Mouse (Mus musculus) C2C12 (cell line): ENCODE measurements around the gene Rps12. TPM values are rescaled to one million over a fixed set of nuclear protein-coding genes. Genes with fewer than 3 reads are reported as not detected.
A peak's percentile ranks its signal among the peaks of the same experiment; 100 is the strongest.
"Not testable (repeated sequence)": the region's sequence is repeated elsewhere in the genome, so short reads cannot be mapped to it uniquely, and the experiment has no call there.

Experiments
- H3K27me3 ChIP-seq: one replicate; pipeline ENCODE4 v1.6.1; 2011; ENCODE audit not compliant: control insufficient read depth, insufficient read depth, insufficient read length
- H3K36me3 ChIP-seq: one replicate; pipeline ENCODE4 v1.6.1; 2011; ENCODE audit not compliant: control insufficient read depth, insufficient read depth
- H3K4me3 ChIP-seq: one replicate; pipeline ENCODE4 v1.5.1; 2011; ENCODE audit warnings: mild to moderate bottlenecking, control low read depth; ENCODE audit not compliant: poor library complexity, insufficient read depth, severe bottlenecking
- H3K79me2 ChIP-seq: one replicate; pipeline ENCODE4 v1.6.1; 2011; ENCODE audit not compliant: control insufficient read depth, insufficient read depth
- H3K79me3 ChIP-seq: one replicate; pipeline ENCODE4 v1.6.1; 2011; ENCODE audit warnings: low read depth, control low read depth
- H3ac ChIP-seq: one replicate; pipeline ENCODE3; 2011; ENCODE audit warnings: low read depth; ENCODE audit not compliant: control insufficient read depth, insufficient read length
- CEBPB ChIP-seq: IDR thresholded peaks from one replicate; pipeline ENCODE4 v1.6.1; 2011; ENCODE audit warnings: low read depth, mild to moderate bottlenecking, control low read depth, moderate library complexity
- CTCF ChIP-seq: IDR thresholded peaks from one replicate; pipeline ENCODE4 v1.5.1; 2011; ENCODE audit not compliant: control insufficient read depth, insufficient read depth, insufficient read length
- FOSL1 ChIP-seq: IDR thresholded peaks from one replicate; pipeline ENCODE4 v1.8.0; 2011; ENCODE audit warnings: mild to moderate bottlenecking, low read length; ENCODE audit not compliant: poor library complexity, insufficient read depth, severe bottlenecking
- MAX ChIP-seq: IDR thresholded peaks from one replicate; pipeline ENCODE4 v1.6.1; 2011; ENCODE audit warnings: mild to moderate bottlenecking, control low read depth
- MYOD1 ChIP-seq: IDR thresholded peaks from one replicate; pipeline ENCODE4 v1.6.1; 2011; ENCODE audit warnings: low read depth; ENCODE audit not compliant: control insufficient read depth, insufficient read length
- MYOG ChIP-seq: IDR thresholded peaks from one replicate; pipeline ENCODE4 v1.6.1; 2011; ENCODE audit not compliant: control insufficient read depth, insufficient read length; ENCODE audit errors: extremely low read depth
- USF1 ChIP-seq: IDR thresholded peaks from one replicate; pipeline ENCODE4 v1.6.1; 2011; ENCODE audit warnings: low read depth, mild to moderate bottlenecking, control low read depth, moderate library complexity
- polyA plus RNA-seq: library from polyadenylated mRNA; unstranded; fragments of >200 nt; fragmentation: generic; extraction: Trizol; gene quantifications from one replicate; pipeline ENCODE4 v1.2.1, GENCODE M21; 2012; ENCODE audit warnings: missing spikeins

Rps12 gene
- polyA plus RNA-seq, 1 experiment, result 6,760 TPM

GRCm38 (mm10) chr10:23795871-23796520 lies 8.9 kb upstream of the Rps12 start:
- no peak for TF ChIP-seq CEBPB
- no peak for TF ChIP-seq MYOD1
- TF ChIP-seq CTCF, result no peak
- TF ChIP-seq USF1, result no peak
- TF ChIP-seq MAX, result no peak
- no peak for TF ChIP-seq MYOG
- TF ChIP-seq FOSL1, result no peak
- no peak overlapping the region for H3K4me3 ChIP-seq
- no peaks in the 10 kb centered on the region for H3K79me2 ChIP-seq
- H3K27me3 ChIP-seq, result no peaks in the 10 kb centered on the region
- no peak overlapping the region for H3ac ChIP-seq
- H3K79me3 ChIP-seq, result no peaks in the 10 kb centered on the region
- no peaks in the 10 kb centered on the region for H3K36me3 ChIP-seq

DNA sequence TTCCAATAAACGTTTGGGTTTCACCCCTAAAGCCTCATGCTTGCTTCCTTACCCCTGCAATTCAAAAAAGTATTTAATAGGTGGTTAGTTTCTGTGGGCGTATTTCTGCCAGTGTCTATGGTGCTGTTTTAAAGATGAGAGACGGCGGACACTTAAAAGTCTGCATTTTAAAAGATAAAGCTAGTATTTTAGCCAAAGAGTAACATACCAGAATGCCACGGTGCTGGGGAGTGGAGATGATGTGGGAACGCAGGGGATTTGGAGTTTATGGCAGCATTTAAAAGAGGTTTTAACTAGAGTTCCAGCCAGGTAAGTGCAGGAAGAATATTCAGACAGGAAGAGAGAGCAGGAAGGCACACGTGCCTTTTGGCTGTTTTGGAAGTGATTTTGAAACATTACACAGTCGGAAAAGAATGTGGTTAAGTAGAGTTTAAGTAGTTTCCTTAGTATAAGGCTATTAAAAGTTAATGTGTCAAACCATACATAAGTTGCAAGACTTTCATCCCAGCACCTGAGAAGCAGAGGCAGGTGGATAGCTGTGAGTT lies 1.1 kb upstream of the Rps12 start:
- Histone ChIP-seq H3K79me2 (peaks cover 47% of the 10 kb centered on the region), H3K36me3 (peaks cover 36% of the 10 kb centered on the region), H3ac (peak overlapping the region; percentile 72), H3K27me3 (no peaks in the 10 kb centered on the region), H3K79me3 (peaks cover 30% of the 10 kb centered on the region), H3K4me3 (peak overlapping the region; percentile 89)
- no peak for TF ChIP-seq CTCF
- no peak for TF ChIP-seq MYOD1
- TF ChIP-seq CEBPB, result no peak
- peak; percentile 55 for TF ChIP-seq MAX
- no peak for TF ChIP-seq FOSL1
- no peak for TF ChIP-seq MYOG
- peak; percentile 40 for TF ChIP-seq USF1

DNA sequence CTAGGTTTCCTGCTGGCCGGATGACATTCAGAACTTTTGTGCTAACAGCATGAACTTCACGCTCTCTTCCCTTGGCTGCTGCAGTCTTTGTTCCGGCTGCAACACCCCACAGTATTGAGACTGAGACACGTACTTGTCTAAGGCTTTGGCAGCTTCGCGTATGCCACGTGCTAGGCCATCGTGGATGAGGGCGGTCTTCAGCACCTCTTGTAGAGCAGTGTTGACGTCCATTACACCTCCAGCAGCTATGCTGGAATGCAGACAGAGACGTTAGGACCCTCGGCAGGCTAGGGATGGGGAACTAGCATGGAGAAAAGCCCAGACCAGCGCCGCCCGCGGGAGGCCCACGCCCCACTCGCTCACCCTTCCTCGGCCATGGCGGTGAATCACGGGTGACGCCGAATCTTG lies 440 bp downstream of the Rps12 start:
- H3ac ChIP-seq, result peak overlapping the region; percentile 89
- H3K4me3 ChIP-seq, result peak overlapping the region; percentile 89
- H3K27me3 ChIP-seq, result not testable (repeated sequence)
- H3K79me2 ChIP-seq, result peaks cover 47% of the 10 kb centered on the region
- H3K79me3 ChIP-seq, result peaks cover 30% of the 10 kb centered on the region
- H3K36me3 ChIP-seq, result peaks cover 40% of the 10 kb centered on the region

- Histone ChIP-seq H3K36me3 (peaks cover 40% of the 10 kb centered on the region), H3K4me3 (peak overlapping the region; percentile 89), H3K79me2 (peaks cover 47% of the 10 kb centered on the region), H3K79me3 (peaks cover 30% of the 10 kb centered on the region), H3ac (peak overlapping the region; percentile 89), H3K27me3 (no peaks in the 10 kb centered on the region)
- TF ChIP-seq FOSL1, result no peak
- TF ChIP-seq MAX, result no peak
- TF ChIP-seq USF1, result no peak
- TF ChIP-seq CTCF, result no peak
- no peak for TF ChIP-seq CEBPB
- TF ChIP-seq MYOG, result no peak
- no peak for TF ChIP-seq MYOD1
These were observed 1.0 kb downstream of the Rps12 start for GRCm38 (mm10) chr10:23786040-23786439.

- peak overlapping the region; percentile 89 for H3ac ChIP-seq
- peak overlapping the region; percentile 89 for H3K4me3 ChIP-seq
- H3K79me3 ChIP-seq, result peaks cover 30% of the 10 kb centered on the region
- peaks cover 47% of the 10 kb centered on the region for H3K79me2 ChIP-seq
- not testable (repeated sequence) for H3K27me3 ChIP-seq
- H3K36me3 ChIP-seq, result peaks cover 40% of the 10 kb centered on the region
These were observed 1.5 kb downstream of the Rps12 start for GRCm38 (mm10) chr10:23785599-23785998.

DNA sequence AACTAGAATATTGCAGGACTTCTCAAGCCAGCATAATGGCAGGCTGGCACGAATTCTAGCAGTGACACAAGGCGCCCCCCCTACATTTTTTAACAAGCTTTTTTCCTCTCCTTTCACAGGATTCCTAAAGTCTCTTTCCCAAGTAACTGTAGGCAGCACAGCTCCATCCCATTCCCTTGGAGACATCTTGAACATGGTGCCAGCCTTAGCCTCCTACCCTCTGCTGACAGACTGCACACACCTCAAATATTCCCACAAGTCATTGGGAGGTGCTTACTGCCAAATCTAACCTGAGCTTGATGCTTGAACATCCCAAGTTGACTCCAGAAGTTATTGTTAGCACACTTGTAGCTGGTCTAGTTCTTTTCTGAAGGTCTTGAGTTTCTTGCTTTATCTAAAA lies 3.0 kb downstream of the Rps12 start:
- H3K27me3 ChIP-seq, result no peaks in the 10 kb centered on the region
- H3K79me3 ChIP-seq, result peaks cover 30% of the 10 kb centered on the region
- H3K4me3 ChIP-seq, result peak overlapping the region; percentile 89
- peak overlapping the region; percentile 65 for H3ac ChIP-seq
- peaks cover 40% of the 10 kb centered on the region for H3K36me3 ChIP-seq
- TF ChIP-seq MAX (no peak), FOSL1 (no peak), USF1 (no peak), MYOG (no peak), CTCF (no peak), CEBPB (no peak), MYOD1 (no peak)
- H3K79me2 ChIP-seq, result peaks cover 47% of the 10 kb centered on the region
